Mouse (Mus musculus) lung, embryonic 14.5 days (tissue): ENCODE measurements around the gene Cytip. TPM values are rescaled to one million over a fixed set of nuclear protein-coding genes. Genes with fewer than 3 reads are reported as not detected.

ENCODE experiments used
- ATAC-seq: fragments of 200-750 bp; cut with Nextera tagmentation; 2 replicates; pipeline ENCODE4 v1.8.0; 2017; ENCODE audit warnings: mild to moderate bottlenecking, moderate TSS enrichment, moderate library complexity; ENCODE audit not compliant: insufficient read depth
- DNase-seq: peaks from one replicate; pipeline ENCODE4 v3.0.0-alpha.2; 2015
- H3K27ac ChIP-seq: fragments of 300-500 bp; sonication (generic); 2 replicates; pipeline ENCODE4 v1.5.1; 2014; ENCODE audit warnings: low read depth, mild to moderate bottlenecking, moderate library complexity
- H3K27me3 ChIP-seq: fragments of 300-500 bp; sonication (generic); 2 replicates; pipeline ENCODE4 v1.6.1; 2014; ENCODE audit warnings: low read length, control low read depth; ENCODE audit not compliant: insufficient read depth
- H3K36me3 ChIP-seq: fragments of 300-500 bp; sonication (generic); 2 replicates; pipeline ENCODE4 v1.6.1; 2014; ENCODE audit warnings: control low read depth; ENCODE audit not compliant: insufficient read depth
- H3K4me1 ChIP-seq: fragments of 300-500 bp; sonication (generic); 2 replicates; pipeline ENCODE4 v1.6.1; 2014; ENCODE audit warnings: antibody characterized with exemption, control low read depth; ENCODE audit not compliant: insufficient read depth
- H3K4me2 ChIP-seq: fragments of 300-500 bp; sonication (generic); 2 replicates; pipeline ENCODE4 v1.6.1; 2014; ENCODE audit warnings: mild to moderate bottlenecking
- H3K4me3 ChIP-seq: fragments of 300-500 bp; sonication (generic); 2 replicates; pipeline ENCODE4 v1.5.1; 2014; ENCODE audit warnings: low read depth, low read length
- H3K9ac ChIP-seq: fragments of 300-500 bp; sonication (generic); 2 replicates; pipeline ENCODE4 v1.6.1; 2014
- H3K9me3 ChIP-seq: fragments of 300-500 bp; sonication (generic); 2 replicates; pipeline ENCODE4 v1.6.1; 2016; ENCODE audit warnings: low read depth, low read length, control low read depth
- CTCF ChIP-seq: IDR thresholded peaks from 2 replicates; pipeline ENCODE4 v1.5.1; 2016; ENCODE audit warnings: antibody characterized with exemption, low read depth
- WGBS: fragments of 180-500 bp; shearing (Covaris S2); extraction: QIAGEN DNeasy Blood & Tissue Kit; methylation state at CpG from one replicate; pipeline ENCODE4 v1.1.7; 2014; 5-methylcytosine and 5-hydroxymethylcytosine counted together
- polyA plus RNA-seq: library from polyadenylated mRNA; unstranded; fragments of >200 nt; fragmentation: Nextera tagmentation; extraction: Ambion mirVana; gene quantifications from 2 replicates; pipeline ENCODE4 v1.2.1, GENCODE M21; 2014

The Cytip gene
- polyA plus RNA-seq, 1 experiment from 2014 or later, result 1.3 TPM

- no peak overlapping the region for H3K4me3 ChIP-seq
- DNase-seq (no peak), ATAC-seq (no peak)
- WGBS, result 85% methylated on average over 5 of the region's 5 CpGs
- H3K9ac ChIP-seq, result no peak overlapping the region
- no peak overlapping the region for H3K27ac ChIP-seq
- H3K9me3 ChIP-seq, result no peaks in the 10 kb centered on the region
- H3K36me3 ChIP-seq, result no peaks in the 10 kb centered on the region
- TF ChIP-seq CTCF, result no peak
- H3K27me3 ChIP-seq, result no peaks in the 10 kb centered on the region
- H3K4me2 ChIP-seq, result no peak overlapping the region
- no peaks in the 10 kb centered on the region for H3K4me1 ChIP-seq
These were observed 48.8 kb downstream of the Cytip start for GRCm38 (mm10) chr2:58146572-58146971.

GRCm38 (mm10) chr2:58140531-58140930 lies 54.8 kb downstream of the Cytip start:
- no peaks in the 10 kb centered on the region for H3K36me3 ChIP-seq

GRCm38 (mm10) chr2:58138611-58139010 lies 56.7 kb downstream of the Cytip start:
- H3K9ac ChIP-seq, result no peak overlapping the region
- DNase-seq, result no peak
- H3K36me3 ChIP-seq, result no peaks in the 10 kb centered on the region
- no peak for ATAC-seq
- no peak overlapping the region for H3K4me3 ChIP-seq
- H3K9me3 ChIP-seq, result no peaks in the 10 kb centered on the region
- no peak overlapping the region for H3K27ac ChIP-seq
- no peak for TF ChIP-seq CTCF
- no peaks in the 10 kb centered on the region for H3K27me3 ChIP-seq
- no peaks in the 10 kb centered on the region for H3K4me1 ChIP-seq
- 78% methylated on average over 5 of the region's 5 CpGs for WGBS
- no peak overlapping the region for H3K4me2 ChIP-seq

More at GRCm38 (mm10) chr2:58140531-58140930, 54.8 kb downstream of the Cytip start:
- Histone ChIP-seq H3K4me1 (no peaks in the 10 kb centered on the region), H3K9me3 (no peaks in the 10 kb centered on the region), H3K27ac (no peak overlapping the region), H3K9ac (no peak overlapping the region), H3K27me3 (no peaks in the 10 kb centered on the region), H3K4me2 (no peak overlapping the region), H3K4me3 (no peak overlapping the region)
- WGBS, result 69% methylated on average over 1 of the region's 1 CpGs
- DNase-seq (no peak), ATAC-seq (no peak)
- no peak for TF ChIP-seq CTCF

GRCm38 (mm10) chr2:58137676-58138075 lies 57.7 kb downstream of the Cytip start:
- TF ChIP-seq CTCF, result no peak
- Histone ChIP-seq H3K36me3 (no peaks in the 10 kb centered on the region), H3K4me2 (no peak overlapping the region), H3K27me3 (no peaks in the 10 kb centered on the region), H3K9ac (no peak overlapping the region), H3K9me3 (no peaks in the 10 kb centered on the region), H3K4me3 (no peak overlapping the region), H3K4me1 (no peaks in the 10 kb centered on the region), H3K27ac (no peak overlapping the region)
- no peak for DNase-seq
- no peak for ATAC-seq
- WGBS, result 77% methylated on average over 7 of the region's 7 CpGs

GRCm38 (mm10) chr2:58136526-58136925 lies 58.8 kb downstream of the Cytip start:
- WGBS, result 89% methylated on average over 4 of the region's 4 CpGs
- ATAC-seq (no peak), DNase-seq (no peak)
- Histone ChIP-seq H3K9ac (no peak overlapping the region), H3K36me3 (no peaks in the 10 kb centered on the region), H3K9me3 (no peaks in the 10 kb centered on the region), H3K27ac (no peak overlapping the region), H3K4me3 (no peak overlapping the region), H3K4me2 (no peak overlapping the region), H3K4me1 (no peaks in the 10 kb centered on the region), H3K27me3 (no peaks in the 10 kb centered on the region)
- TF ChIP-seq CTCF, result no peak

- Histone ChIP-seq H3K9ac (no peak overlapping the region), H3K27ac (no peak overlapping the region), H3K4me2 (no peak overlapping the region), H3K4me3 (no peak overlapping the region), H3K36me3 (no peaks in the 10 kb centered on the region), H3K9me3 (no peaks in the 10 kb centered on the region), H3K4me1 (no peaks in the 10 kb centered on the region), H3K27me3 (no peaks in the 10 kb centered on the region)
- no peak for TF ChIP-seq CTCF
- no peak for DNase-seq
- ATAC-seq, result no peak
- 66% methylated on average over 2 of the region's 2 CpGs for WGBS
These were observed 60.3 kb downstream of the Cytip start for GRCm38 (mm10) chr2:58135061-58135463.

- no peak for TF ChIP-seq CTCF
- Histone ChIP-seq H3K4me1 (no peaks in the 10 kb centered on the region), H3K4me2 (no peak overlapping the region), H3K4me3 (no peak overlapping the region), H3K27ac (no peak overlapping the region), H3K9me3 (no peaks in the 10 kb centered on the region), H3K36me3 (no peaks in the 10 kb centered on the region), H3K27me3 (no peaks in the 10 kb centered on the region), H3K9ac (no peak overlapping the region)
- no peak for DNase-seq
- WGBS, result 49% methylated on average over 2 of the region's 2 CpGs
- ATAC-seq, result no peak
These were observed 62.7 kb downstream of the Cytip start for GRCm38 (mm10) chr2:58132597-58132996.

- WGBS, result 69% methylated on average over 5 of the region's 5 CpGs
- no peak overlapping the region for H3K4me3 ChIP-seq
- H3K9me3 ChIP-seq, result no peaks in the 10 kb centered on the region
- H3K4me1 ChIP-seq, result no peaks in the 10 kb centered on the region
- H3K27ac ChIP-seq, result no peak overlapping the region
- H3K27me3 ChIP-seq, result no peaks in the 10 kb centered on the region
- ATAC-seq (no peak), DNase-seq (no peak)
- no peak for TF ChIP-seq CTCF
- H3K4me2 ChIP-seq, result no peak overlapping the region
- no peaks in the 10 kb centered on the region for H3K36me3 ChIP-seq
- no peak overlapping the region for H3K9ac ChIP-seq
These were observed 65.4 kb downstream of the Cytip start for GRCm38 (mm10) chr2:58129903-58130302.
